Comparison of ENCODE assay signal across 18 mouse cellular contexts in the genomic region with DNA sequence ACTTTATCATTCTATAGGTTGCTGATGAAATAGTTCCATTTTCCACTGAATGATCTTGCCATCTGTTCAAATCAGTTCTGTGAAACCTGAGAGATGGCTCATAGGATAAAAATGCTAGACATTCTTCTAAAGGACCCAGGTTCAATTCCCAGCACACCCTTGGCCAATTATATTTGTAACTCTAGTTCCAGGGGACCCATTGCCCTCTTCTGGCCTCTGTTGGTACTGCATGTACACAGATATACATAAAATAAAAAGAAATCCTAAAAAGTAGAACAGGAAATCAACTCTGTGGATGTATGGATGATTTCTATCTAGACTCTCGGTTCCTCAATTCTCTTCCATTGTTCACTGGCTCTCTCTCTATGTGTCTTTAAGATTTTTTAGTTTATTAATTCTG. TPM values are rescaled to one million over a fixed set of nuclear protein-coding genes. Genes with fewer than 3 reads are reported as not detected.
DNase-seq lines count a peak whose midpoint lies in the region; ATAC-seq and TF ChIP-seq lines count a peak whose summit lies in the region.
"Had no signal": no experiment of that assay in that cellular context is flagged by ENCODE, and none has a peak within 500 bp of the region (broad histone marks: within the 10 kb centered on the region; RNA-seq: fewer than 3 reads in every experiment).

No protein-coding gene starts in this region.

- no peak for TF ChIP-seq EP300 in heart, adult 2 months (IDR thresholded peaks at IDR 0.05; ENCODE audit: insufficient read depth, low read depth, low read length)
- TF ChIP-seq EP300 in lung, postnatal 0 days (IDR thresholded peaks at IDR 0.05) = no peak

- 89% methylated on average over 1 of the region's 1 CpGs for WGBS in heart, adult 2 months
- WGBS in lung, postnatal 0 days = 85% methylated on average over 1 of the region's 1 CpGs

- TF ChIP-seq CTCF in heart, adult 2 months (IDR thresholded peaks at IDR 0.05) = peak; percentile 43
- TF ChIP-seq CTCF in lung, postnatal 0 days (IDR thresholded peaks at IDR 0.05) = peak; percentile 35

- DNase-seq in heart, adult 2 months = no peak
- no peak for DNase-seq in heart, postnatal 14 days
- DNase-seq in lung, postnatal 0 days (ENCODE audit: low spot score) = no peak
- DNase-seq in lung, postnatal 25 days (ENCODE audit: low spot score) = no peak
- DNase-seq in ES-CJ7 (ENCODE audit: low read depth, low spot score) = peak; percentile 39
- peak; percentile 27 for DNase-seq in splenic B cell, adult 2 months (ENCODE audit: low read depth, low spot score)
- DNase-seq in urinary bladder, postnatal 36 days (ENCODE audit: low spot score in 2 of 2) = no peak
- no peak for DNase-seq in heart, postnatal 36 days
- DNase-seq: adrenal gland, adult 2 months; cerebellum, adult 11-12 months; heart, adult 11 months; lung, postnatal 36 days; right cerebral cortex, postnatal 25 days had no signal

- no peak for TF ChIP-seq POLR2A in heart, adult 2 months (IDR thresholded peaks at IDR 0.05; ENCODE audit: insufficient read depth, low read depth, low read length)

- no peak for ATAC-seq in lung, postnatal 0 days
- ATAC-seq: forebrain, embryonic 15.5 days had no signal

- no peak overlapping the region for H3K4me3 ChIP-seq in heart, adult 2 months
- H3K4me3 ChIP-seq in lung, postnatal 0 days (ENCODE audit: low read depth, low read length) = no peak overlapping the region
- H3K4me3 ChIP-seq: erythroblast, embryonic 14.5 days; forebrain, embryonic 15.5 days; hindbrain, embryonic 10.5 days; liver, embryonic 15.5 days; midbrain, embryonic 10.5 days had no signal

- H3K4me1 ChIP-seq in heart, adult 2 months (ENCODE audit: control insufficient read depth, insufficient read depth, low read length) = no peaks in the 10 kb centered on the region
- H3K4me1 ChIP-seq in lung, postnatal 0 days (ENCODE audit: insufficient read depth, low read depth, low read length) = no peaks in the 10 kb centered on the region
- H3K4me1 ChIP-seq: forebrain, embryonic 15.5 days had no signal

- H3K9ac ChIP-seq in heart, adult 2 months (ENCODE audit: low read depth, low read length) = no peak overlapping the region
- no peak overlapping the region for H3K9ac ChIP-seq in lung, postnatal 0 days (replicated peaks; ENCODE audit: low read depth)
- H3K9ac ChIP-seq: forebrain, embryonic 15.5 days; liver, embryonic 15.5 days had no signal

- no peaks in the 10 kb centered on the region for H3K36me3 ChIP-seq in heart, adult 2 months (ENCODE audit: control insufficient read depth, insufficient read depth, low read length)
- H3K36me3 ChIP-seq in lung, postnatal 0 days (ENCODE audit: insufficient read depth, low read length) = no peaks in the 10 kb centered on the region
- H3K36me3 ChIP-seq in splenic B cell, adult 2 months (ENCODE audit: control insufficient read depth, insufficient read depth, low read length, poor library complexity, severe bottlenecking) = no peaks in the 10 kb centered on the region
- H3K36me3 ChIP-seq: forebrain, embryonic 15.5 days; hindbrain, embryonic 10.5 days; liver, embryonic 15.5 days; midbrain, embryonic 10.5 days had no signal

- H3K9me3 ChIP-seq in lung, postnatal 0 days (ENCODE audit: low read length) = no peaks in the 10 kb centered on the region; the same call in 1 of the 2 replicates
- H3K9me3 ChIP-seq: forebrain, embryonic 15.5 days; liver, embryonic 15.5 days had no signal

- no peak overlapping the region for H3K4me2 ChIP-seq in lung, postnatal 0 days (replicated peaks; ENCODE audit: low read depth, low read length)
- H3K4me2 ChIP-seq: forebrain, embryonic 15.5 days; liver, embryonic 15.5 days had no signal

- H3K79me2 ChIP-seq in heart, adult 2 months (replicated peaks; ENCODE audit: control insufficient read depth, insufficient read depth, low read length) = no peaks in the 10 kb centered on the region

- intact Hi-C loops in heart, adult 2 months (cut with DNase I) = no loop called here
- intact Hi-C loops in heart, postnatal 14 days (cut with DNase I) = no loop called here
- intact Hi-C loops in heart, postnatal 36 days (cut with DNase I) = no loop called here

- H3K27me3 ChIP-seq in heart, adult 2 months (ENCODE audit: control insufficient read depth, insufficient read depth, low read length) = no peaks in the 10 kb centered on the region
- H3K27me3 ChIP-seq in lung, postnatal 0 days (replicated peaks; ENCODE audit: insufficient read depth, low read length) = no peaks in the 10 kb centered on the region
- H3K27me3 ChIP-seq in splenic B cell, adult 2 months (ENCODE audit: control insufficient read depth, insufficient read depth, low read length, poor library complexity, severe bottlenecking) = no peaks in the 10 kb centered on the region
- H3K27me3 ChIP-seq: forebrain, embryonic 15.5 days; liver, embryonic 15.5 days had no signal

- no peak overlapping the region for H3K27ac ChIP-seq in heart, adult 2 months
- H3K27ac ChIP-seq in lung, postnatal 0 days (ENCODE audit: low read length) = no peak overlapping the region
- H3K27ac ChIP-seq: forebrain, embryonic 15.5 days; hindbrain, embryonic 10.5 days; liver, embryonic 15.5 days; midbrain, embryonic 10.5 days had no signal

RNA-seq across cellular contexts. Expression of gene Sec14l2, which starts 3.8 kb away (rescaled TPM):
- under 1 TPM; 0.52 to 0.89 TPM for total RNA-seq in heart, adult 2 months (2021)
- polyA plus RNA-seq in heart, adult 2 months (2012; rRNA removed) = 0.35 and 0.53 TPM in 2 replicates
- 1 to 10 TPM; 1.2 TPM for total RNA-seq in heart, postnatal 14 days (2021)
- polyA plus RNA-seq in lung, postnatal 0 days (2015; fragmentation: Nextera tagmentation; extraction: Ambion mirVana) = 6.5 and 7.6 TPM in 2 replicates
- under 1 TPM; 0.69 to 0.87 TPM for total RNA-seq in heart, postnatal 36 days (2021)

RNA-seq across cellular contexts. Expression of gene Rnf215, which starts 7.9 kb away (rescaled TPM):
- total RNA-seq in heart, adult 2 months (2021) = 10 to 100 TPM; 12.9 to 13.4 TPM
- 16.1 and 17.7 TPM in 2 replicates for polyA plus RNA-seq in heart, adult 2 months (2012; rRNA removed)
- total RNA-seq in heart, postnatal 14 days (2021) = 10 to 100 TPM; 14.2 to 20.6 TPM
- 57.8 and 59.0 TPM in 2 replicates for polyA plus RNA-seq in lung, postnatal 0 days (2015; fragmentation: Nextera tagmentation; extraction: Ambion mirVana)
- 10 to 100 TPM; 14.0 to 15.1 TPM for total RNA-seq in heart, postnatal 36 days (2021)

RNA-seq across cellular contexts. Expression of gene Mtfp1, which starts 31.8 kb away (rescaled TPM):
- total RNA-seq in heart, adult 2 months (2021) = 100 to 1,000 TPM; 129 to 141 TPM
- 158 and 167 TPM in 2 replicates for polyA plus RNA-seq in heart, adult 2 months (2012; rRNA removed)
- total RNA-seq in heart, postnatal 14 days (2021) = 100 to 1,000 TPM; 108 to 124 TPM
- 6.4 and 6.5 TPM in 2 replicates for polyA plus RNA-seq in lung, postnatal 0 days (2015; fragmentation: Nextera tagmentation; extraction: Ambion mirVana)
- total RNA-seq in heart, postnatal 36 days (2021) = 100 to 1,000 TPM; 115 to 136 TPM

RNA-seq across cellular contexts. Expression of gene Ccdc157, which starts 33.0 kb away (rescaled TPM):
- 1 to 10 TPM; 4.5 to 4.6 TPM for total RNA-seq in heart, adult 2 months (2021)
- polyA plus RNA-seq in heart, adult 2 months (2012; rRNA removed) = 6.7 and 9.9 TPM in 2 replicates
- total RNA-seq in heart, postnatal 14 days (2021) = 1 to 10 TPM; 5.6 to 7.4 TPM
- polyA plus RNA-seq in lung, postnatal 0 days (2015; fragmentation: Nextera tagmentation; extraction: Ambion mirVana) = 7.3 and 8.2 TPM in 2 replicates
- total RNA-seq in heart, postnatal 36 days (2021) = 1 to 10 TPM; 5.0 to 5.3 TPM

RNA-seq across cellular contexts. Expression of gene Sf3a1, which starts 33.1 kb away (rescaled TPM):
- 10 to 100 TPM; 37.2 to 38.7 TPM for total RNA-seq in heart, adult 2 months (2021)
- polyA plus RNA-seq in heart, adult 2 months (2012; rRNA removed) = 17.9 and 23.4 TPM in 2 replicates
- total RNA-seq in heart, postnatal 14 days (2021) = 10 to 100 TPM; 38.4 to 46.7 TPM
- 12.6 and 13.4 TPM in 2 replicates for polyA plus RNA-seq in lung, postnatal 0 days (2015; fragmentation: Nextera tagmentation; extraction: Ambion mirVana)
- 10 to 100 TPM; 32.7 to 36.7 TPM for total RNA-seq in heart, postnatal 36 days (2021)

Comparison
In these comparisons a context has a peak if more than half of its experiments do, and no peak if none do; other contexts are left out.
1. DNase-seq: peak in ES-CJ7 (single experiment) and splenic B cell, adult 2 months (single experiment); none in heart, adult 2 months (0 of 2), heart, postnatal 14 days (0 of 2), lung, postnatal 0 days (single experiment), lung, postnatal 25 days (single experiment), urinary bladder, postnatal 36 days (0 of 2) and heart, postnatal 36 days (0 of 2).